Mouse (Mus musculus) cerebellum, adult 2 months (tissue): Measurements from ENCODE around the gene Khsrp. TPM values are rescaled to one million over a fixed set of nuclear protein-coding genes. Genes with fewer than 3 reads are reported as not detected.

Source experiments
- DNase-seq, 2 experiments: peaks; one replicate each; pipeline ENCODE4 v3.0.0; 2021
- H3K27ac ChIP-seq: fragments of 200-500 bp; 2 replicates; pipeline ENCODE4 v1.5.1; 2012; ENCODE audit warnings: low read length, control low read depth, inconsistent platforms; ENCODE audit not compliant: insufficient read depth
- H3K27me3 ChIP-seq: fragments of 200-500 bp; 2 replicates; pipeline ENCODE4 v1.6.1; 2012; ENCODE audit warnings: inconsistent platforms, mild to moderate bottlenecking, low read length, moderate library complexity; ENCODE audit not compliant: control insufficient read depth, insufficient read depth
- H3K4me1 ChIP-seq: fragments of 200-500 bp; 2 replicates; pipeline ENCODE4 v1.6.1; 2011; ENCODE audit warnings: low read length; ENCODE audit not compliant: control insufficient read depth, insufficient read depth
- H3K4me3 ChIP-seq: fragments of 200-500 bp; replicated peaks from 2 replicates; pipeline ENCODE3; 2011; ENCODE audit warnings: mild to moderate bottlenecking, low read depth, low read length, control low read depth; ENCODE audit not compliant: insufficient read depth
- CTCF ChIP-seq: fragments of 200-500 bp; IDR thresholded peaks from 2 replicates; pipeline ENCODE4 v1.5.1; 2011; ENCODE audit warnings: low read depth, mild to moderate bottlenecking, control low read depth, low read length, moderate library complexity, borderline replicate concordance; ENCODE audit not compliant: insufficient read depth
- POLR2A ChIP-seq: fragments of 200-500 bp; IDR thresholded peaks from 2 replicates; pipeline ENCODE4 v1.6.1; 2011; ENCODE audit warnings: low read length, control low read depth, borderline replicate concordance; ENCODE audit not compliant: insufficient read depth
- WGBS: fragments of 180-500 bp; shearing (Covaris S2); methylation state at CpG from one replicate; pipeline ENCODE4 v1.1.7; 2018; 5-methylcytosine and 5-hydroxymethylcytosine counted together
- polyA plus RNA-seq: library from polyadenylated mRNA; depleted of rRNA; stranded (reverse); fragments of >200 nt; gene quantifications from 2 replicates; pipeline ENCODE4 v1.2.3, GENCODE M21; 2012

Khsrp gene
- polyA plus RNA-seq, 1 experiment: 67.7 TPM

GRCm38 (mm10) chr17:56984886-56985285 is 46.4 kb downstream of the Khsrp start:
- TF ChIP-seq POLR2A (no peak), CTCF (no peak)
- WGBS: 82% methylated on average over 9 of the region's 9 CpGs
- Histone ChIP-seq H3K27me3 (no peaks in the 10 kb centered on the region), H3K4me3 (no peak overlapping the region), H3K27ac (no peak overlapping the region), H3K4me1 (no peaks in the 10 kb centered on the region)
- DNase-seq: no peak

- 72% methylated on average over 5 of the region's 5 CpGs for WGBS
- DNase-seq: no peak
- no peaks in the 10 kb centered on the region for H3K4me1 ChIP-seq
- H3K4me3 ChIP-seq: no peak within 1 kb of the TSS
- H3K27me3 ChIP-seq: no peaks in the 10 kb centered on the region
- no peak within 1 kb of the TSS for H3K27ac ChIP-seq
- TF ChIP-seq POLR2A: no peak
- no peak for TF ChIP-seq CTCF
Measured at GRCm38 (mm10) chr17:56982013-56982412, 49.3 kb downstream of the Khsrp start, which contains the start of gene Acer1. Acer1 (minus strand) TSS chr17:56982126.

- no peak for DNase-seq
- Histone ChIP-seq H3K27ac (no peak overlapping the region), H3K4me3 (no peak overlapping the region), H3K27me3 (no peaks in the 10 kb centered on the region), H3K4me1 (no peaks in the 10 kb centered on the region)
- no peak for TF ChIP-seq CTCF
- no peak for TF ChIP-seq POLR2A
- 70% methylated on average over 7 of the region's 7 CpGs for WGBS
Measured at GRCm38 (mm10) chr17:56981049-56981448, 50.3 kb downstream of the Khsrp start.

- Histone ChIP-seq H3K27ac (no peak overlapping the region), H3K27me3 (no peaks in the 10 kb centered on the region), H3K4me3 (no peak overlapping the region), H3K4me1 (no peaks in the 10 kb centered on the region)
- DNase-seq: no peak
- TF ChIP-seq POLR2A (no peak), CTCF (no peak)
- WGBS: 35% methylated on average over 7 of the region's 8 CpGs
Measured at GRCm38 (mm10) chr17:56979524-56979923, 51.8 kb downstream of the Khsrp start.

- DNase-seq: no peak
- no peak overlapping the region for H3K27ac ChIP-seq
- 67% methylated on average over 8 of the region's 8 CpGs for WGBS
- no peaks in the 10 kb centered on the region for H3K27me3 ChIP-seq
- no peak for TF ChIP-seq POLR2A
- TF ChIP-seq CTCF: no peak
- H3K4me1 ChIP-seq: no peaks in the 10 kb centered on the region
- no peak overlapping the region for H3K4me3 ChIP-seq
Measured at GRCm38 (mm10) chr17:56976531-56977390, 54.6 kb downstream of the Khsrp start.

GRCm38 (mm10) chr17:56975391-56975790 is 55.9 kb downstream of the Khsrp start:
- H3K27me3 ChIP-seq: no peaks in the 10 kb centered on the region
- no peak for TF ChIP-seq CTCF
- TF ChIP-seq POLR2A: no peak
- no peak overlapping the region for H3K4me3 ChIP-seq
- no peak overlapping the region for H3K27ac ChIP-seq
- H3K4me1 ChIP-seq: no peaks in the 10 kb centered on the region
- WGBS: 79% methylated on average over 3 of the region's 3 CpGs
- no peak for DNase-seq

GRCm38 (mm10) chr17:56974708-56975240 is 56.5 kb downstream of the Khsrp start:
- Histone ChIP-seq H3K27ac (no peak overlapping the region), H3K27me3 (no peaks in the 10 kb centered on the region), H3K4me3 (no peak overlapping the region), H3K4me1 (no peaks in the 10 kb centered on the region)
- DNase-seq: no peak
- no peak for TF ChIP-seq CTCF
- no peak for TF ChIP-seq POLR2A
- WGBS: 77% methylated on average over 5 of the region's 5 CpGs
